In the genomic region with DNA sequence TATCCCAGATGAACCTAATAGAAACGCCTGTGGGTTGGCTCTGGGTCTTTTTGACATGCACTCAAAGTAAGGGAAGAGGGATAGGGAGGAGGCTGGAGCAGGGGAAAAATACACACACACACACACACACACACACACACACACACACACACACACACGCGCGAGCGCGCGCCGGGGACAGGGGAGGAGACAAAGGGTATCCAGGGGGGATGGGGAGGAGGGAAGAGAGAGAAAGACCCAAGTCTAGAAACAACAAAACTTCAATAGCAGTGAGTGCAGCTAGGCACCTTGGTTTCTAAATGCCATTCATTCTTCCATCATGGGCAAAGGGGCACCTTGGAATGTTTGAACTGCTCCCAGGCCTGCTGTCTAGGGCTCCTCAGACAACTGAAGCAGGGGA, we compare ENCODE assay signal across 25 mouse cellular contexts. TPM values are rescaled to one million over a fixed set of nuclear protein-coding genes. Genes with fewer than 3 reads are reported as not detected.
DNase-seq lines count a peak whose midpoint lies in the region; ATAC-seq and TF ChIP-seq lines count a peak whose summit lies in the region.
"Had no signal": no experiment of that assay in that cellular context is flagged by ENCODE, and none has a peak within 500 bp of the region (broad histone marks: within the 10 kb centered on the region; RNA-seq: fewer than 3 reads in every experiment).

No protein-coding gene starts in this region.

- ATAC-seq in forebrain, embryonic 11.5 days (replicated peaks; ENCODE audit: low FRiP score), result no peak
- ATAC-seq in forebrain, embryonic 12.5 days (ENCODE audit: low FRiP score), result no peak
- 0 out of 2 replicates have a peak, but pooled peaks have one; percentile 19 for ATAC-seq in intestine, embryonic 14.5 days (replicated peaks; ENCODE audit: low FRiP score, low TSS enrichment, low read depth)
- ATAC-seq in intestine, postnatal 0 days, result no peak
- no peak for ATAC-seq in midbrain, embryonic 11.5 days (ENCODE audit: low FRiP score)
- ATAC-seq: activated CD4-positive, CD25-positive, alpha-beta regulatory T cell, adult 4 months; CD4-positive, CD25-positive, alpha-beta regulatory T cell, adult 4 months; forebrain, embryonic 13.5 days; forebrain, embryonic 15.5 days; forebrain, postnatal 0 days; Patski had no signal

- no peaks in the 10 kb centered on the region for H3K36me3 ChIP-seq in forebrain, embryonic 11.5 days (ENCODE audit: control insufficient read depth, insufficient read depth, low read length)
- no peaks in the 10 kb centered on the region for H3K36me3 ChIP-seq in forebrain, embryonic 12.5 days (replicated peaks)
- no peaks in the 10 kb centered on the region for H3K36me3 ChIP-seq in intestine, embryonic 14.5 days (ENCODE audit: control insufficient read depth, insufficient read depth, low read length)
- H3K36me3 ChIP-seq in intestine, postnatal 0 days (ENCODE audit: control insufficient read depth, insufficient read depth), result no peaks in the 10 kb centered on the region
- H3K36me3 ChIP-seq in midbrain, embryonic 11.5 days (ENCODE audit: control insufficient read depth, insufficient read depth, low read length), result no peaks in the 10 kb centered on the region
- no peaks in the 10 kb centered on the region for H3K36me3 ChIP-seq in midbrain, embryonic 10.5 days
- H3K36me3 ChIP-seq: embryonic facial prominence, embryonic 10.5 days; embryonic facial prominence, embryonic 12.5 days; forebrain, embryonic 15.5 days had no signal

- no peak for TF ChIP-seq CTCF in intestine, postnatal 0 days (IDR thresholded peaks at IDR 0.05; ENCODE audit: low read depth)

- DNase-seq in forebrain, embryonic 11.5 days (ENCODE audit: low spot score), result peak; percentile 41
- DNase-seq in intestine, embryonic 14.5 days (ENCODE audit: low spot score), result no peak
- DNase-seq in midbrain, embryonic 11.5 days (ENCODE audit: low spot score, missing footprints), result peak; percentile 81
- DNase-seq in midbrain, embryonic 10.5 days (ENCODE audit: low spot score), result no peak
- DNase-seq: adrenal gland, adult 8-10 months; adrenal gland, postnatal 14 days; adrenal gland, postnatal 36 days; B cell, adult 2 months; cerebellum, adult 11-12 months; cerebellum, adult 2 months; cerebellum, adult 9-10 months; cerebellum, postnatal 10 days; cerebellum, postnatal 25 days; forebrain, postnatal 0 days had no signal

- H3K4me2 ChIP-seq in forebrain, embryonic 11.5 days (ENCODE audit: low read depth, low read length, severe bottlenecking), result no peak overlapping the region
- no peak overlapping the region for H3K4me2 ChIP-seq in forebrain, embryonic 12.5 days
- H3K4me2 ChIP-seq in intestine, embryonic 14.5 days (ENCODE audit: low read length), result no peak overlapping the region
- H3K4me2 ChIP-seq in intestine, postnatal 0 days (replicated peaks; ENCODE audit: low read depth), result no peak overlapping the region
- H3K4me2 ChIP-seq in midbrain, embryonic 11.5 days, result no peak overlapping the region
- H3K4me2 ChIP-seq: embryonic facial prominence, embryonic 12.5 days; forebrain, embryonic 13.5 days; forebrain, embryonic 15.5 days had no signal

- no peaks in the 10 kb centered on the region for H3K9me3 ChIP-seq in forebrain, embryonic 11.5 days (ENCODE audit: control insufficient read depth, low read length)
- no peaks in the 10 kb centered on the region for H3K9me3 ChIP-seq in forebrain, embryonic 12.5 days
- H3K9me3 ChIP-seq in intestine, embryonic 14.5 days (ENCODE audit: control insufficient read depth, low read length), result no peaks in the 10 kb centered on the region
- no peaks in the 10 kb centered on the region for H3K9me3 ChIP-seq in intestine, postnatal 0 days (ENCODE audit: control insufficient read depth)
- no peaks in the 10 kb centered on the region for H3K9me3 ChIP-seq in midbrain, embryonic 11.5 days (ENCODE audit: control insufficient read depth, low read length)
- no peaks in the 10 kb centered on the region for H3K9me3 ChIP-seq in midbrain, embryonic 10.5 days (replicated peaks)
- H3K9me3 ChIP-seq: embryonic facial prominence, embryonic 10.5 days; embryonic facial prominence, embryonic 12.5 days; forebrain, embryonic 13.5 days; forebrain, embryonic 15.5 days; G1E had no signal

- WGBS in forebrain, embryonic 11.5 days, result 66% methylated on average over 5 of the region's 8 CpGs
- WGBS in forebrain, embryonic 12.5 days, result 62% methylated on average over 5 of the region's 8 CpGs
- 42% methylated on average over 8 of the region's 8 CpGs for WGBS in intestine, embryonic 14.5 days
- 57% methylated on average over 8 of the region's 8 CpGs for WGBS in intestine, postnatal 0 days
- 69% methylated on average over 2 of the region's 8 CpGs for WGBS in midbrain, embryonic 11.5 days
- WGBS in midbrain, embryonic 10.5 days, result 61% methylated on average over 8 of the region's 8 CpGs

- H3K9ac ChIP-seq in forebrain, embryonic 11.5 days (ENCODE audit: low read length), result no peak overlapping the region
- no peak overlapping the region for H3K9ac ChIP-seq in forebrain, embryonic 12.5 days
- H3K9ac ChIP-seq in intestine, embryonic 14.5 days (ENCODE audit: low read length), result no peak overlapping the region
- H3K9ac ChIP-seq in intestine, postnatal 0 days (ENCODE audit: low read depth, low read length), result no peak overlapping the region
- H3K9ac ChIP-seq in midbrain, embryonic 11.5 days (ENCODE audit: low read length), result no peak overlapping the region
- H3K9ac ChIP-seq: embryonic facial prominence, embryonic 12.5 days; forebrain, embryonic 13.5 days; forebrain, embryonic 15.5 days; forebrain, postnatal 0 days had no signal

- no peaks in the 10 kb centered on the region for H3K4me1 ChIP-seq in forebrain, embryonic 11.5 days (replicated peaks; ENCODE audit: control insufficient read depth, insufficient read depth, low read length)
- peaks cover 7% of the 10 kb centered on the region for H3K4me1 ChIP-seq in forebrain, embryonic 12.5 days
- H3K4me1 ChIP-seq in intestine, embryonic 14.5 days (replicated peaks; ENCODE audit: control insufficient read depth, insufficient read depth, low read length), result no peaks in the 10 kb centered on the region
- H3K4me1 ChIP-seq in intestine, postnatal 0 days (replicated peaks; ENCODE audit: control insufficient read depth, insufficient read depth, low read length), result no peaks in the 10 kb centered on the region
- no peaks in the 10 kb centered on the region for H3K4me1 ChIP-seq in midbrain, embryonic 11.5 days (ENCODE audit: control insufficient read depth, insufficient read depth, low read length)
- H3K4me1 ChIP-seq in midbrain, embryonic 10.5 days, result peaks cover 8% of the 10 kb centered on the region
- H3K4me1 ChIP-seq: embryonic facial prominence, embryonic 12.5 days had no signal

- H3K27ac ChIP-seq in forebrain, embryonic 11.5 days (ENCODE audit: low read depth, low read length), result no peak overlapping the region
- H3K27ac ChIP-seq in forebrain, embryonic 12.5 days, result no peak overlapping the region
- no peak overlapping the region for H3K27ac ChIP-seq in intestine, embryonic 14.5 days (ENCODE audit: low read depth)
- no peak overlapping the region for H3K27ac ChIP-seq in intestine, postnatal 0 days (ENCODE audit: low read depth, low read length)
- no peak overlapping the region for H3K27ac ChIP-seq in midbrain, embryonic 11.5 days (ENCODE audit: low read depth, low read length)
- no peak overlapping the region for H3K27ac ChIP-seq in midbrain, embryonic 10.5 days (replicated peaks)
- H3K27ac ChIP-seq: embryonic facial prominence, embryonic 10.5 days; embryonic facial prominence, embryonic 12.5 days; forebrain, embryonic 13.5 days; forebrain, embryonic 15.5 days had no signal

- H3K27me3 ChIP-seq in forebrain, embryonic 11.5 days (ENCODE audit: control insufficient read depth, insufficient read depth, low read length), result no peaks in the 10 kb centered on the region
- H3K27me3 ChIP-seq in forebrain, embryonic 12.5 days, result no peaks in the 10 kb centered on the region
- H3K27me3 ChIP-seq in intestine, embryonic 14.5 days (replicated peaks; ENCODE audit: control insufficient read depth, insufficient read depth, low read length), result no peaks in the 10 kb centered on the region
- no peaks in the 10 kb centered on the region for H3K27me3 ChIP-seq in intestine, postnatal 0 days (replicated peaks; ENCODE audit: control insufficient read depth, insufficient read depth, low read length)
- H3K27me3 ChIP-seq in midbrain, embryonic 11.5 days (ENCODE audit: control insufficient read depth, insufficient read depth, low read length), result no peaks in the 10 kb centered on the region
- no peaks in the 10 kb centered on the region for H3K27me3 ChIP-seq in midbrain, embryonic 10.5 days (ENCODE audit: low read depth, poor library complexity, severe bottlenecking)
- H3K27me3 ChIP-seq: CH12.LX; embryonic facial prominence, embryonic 12.5 days; forebrain, embryonic 13.5 days; forebrain, embryonic 15.5 days; Patski had no signal

- no peak overlapping the region for H3K4me3 ChIP-seq in forebrain, embryonic 11.5 days (ENCODE audit: low read depth, low read length)
- H3K4me3 ChIP-seq in forebrain, embryonic 12.5 days (replicated peaks), result no peak overlapping the region
- no peak overlapping the region for H3K4me3 ChIP-seq in intestine, embryonic 14.5 days (ENCODE audit: low read depth, low read length)
- no peak overlapping the region for H3K4me3 ChIP-seq in intestine, postnatal 0 days (ENCODE audit: low read depth, low read length)
- H3K4me3 ChIP-seq in midbrain, embryonic 11.5 days (ENCODE audit: low read depth, low read length), result no peak overlapping the region
- H3K4me3 ChIP-seq in midbrain, embryonic 10.5 days, result no peak overlapping the region
- H3K4me3 ChIP-seq: embryonic facial prominence, embryonic 10.5 days; embryonic facial prominence, embryonic 12.5 days; forebrain, embryonic 13.5 days; forebrain, embryonic 15.5 days had no signal

RNA-seq across cellular contexts. Expression of a gene that starts 53.1 kb away (rescaled TPM):
- 24.5 and 29.5 TPM in 2 replicates for polyA plus RNA-seq in forebrain, embryonic 11.5 days (2014; fragmentation: Nextera tagmentation; extraction: Ambion mirVana)
- polyA plus RNA-seq in forebrain, embryonic 12.5 days (2016; fragmentation: Nextera tagmentation; extraction: Ambion mirVana), result 42.9 and 50.9 TPM in 2 replicates
- 105 and 109 TPM in 2 replicates for polyA plus RNA-seq in intestine, embryonic 14.5 days (2014; fragmentation: Nextera tagmentation; extraction: Ambion mirVana)
- 25.5 and 26.6 TPM in 2 replicates for polyA plus RNA-seq in intestine, postnatal 0 days (2015; fragmentation: Nextera tagmentation; extraction: Ambion mirVana)
- 26.0 and 27.5 TPM in 2 replicates for polyA plus RNA-seq in midbrain, embryonic 11.5 days (2014; fragmentation: Nextera tagmentation; extraction: Ambion mirVana)
- 25.5 and 29.8 TPM in 2 replicates for polyA plus RNA-seq in midbrain, embryonic 10.5 days (2016; fragmentation: Nextera tagmentation; extraction: Ambion mirVana)
- polyA plus RNA-seq: G1E had no signal

Comparison
In these comparisons a context has a peak if more than half of its experiments do, and no peak if none do; other contexts are left out.
1. DNase-seq: peak in forebrain, embryonic 11.5 days (single experiment) and midbrain, embryonic 11.5 days (single experiment); none in intestine, embryonic 14.5 days (single experiment) and midbrain, embryonic 10.5 days (single experiment).